Mouse (Mus musculus) stomach, embryonic 14.5 days (tissue): Measurements from ENCODE around the gene Hba-x. TPM values are rescaled to one million over a fixed set of nuclear protein-coding genes. Genes with fewer than 3 reads are reported as not detected.

Source experiments
- ATAC-seq: fragments of 200-750 bp; cut with Nextera tagmentation; 2 replicates; pipeline ENCODE4 v1.8.0; 2017; ENCODE audit warnings: low read depth, moderate TSS enrichment; ENCODE audit not compliant: insufficient number of reproducible peaks, insufficient read depth, low FRiP score
- H3K27ac ChIP-seq: fragments of 300-500 bp; sonication (generic); 2 replicates; pipeline ENCODE4 v1.5.1; 2014; ENCODE audit warnings: mild to moderate bottlenecking, low read length, moderate library complexity, mixed read lengths
- H3K27me3 ChIP-seq: fragments of 300-500 bp; sonication (generic); 2 replicates; pipeline ENCODE4 v1.6.1; 2014; ENCODE audit warnings: low read length, control low read depth, mixed read lengths; ENCODE audit not compliant: control insufficient read depth, insufficient read depth
- H3K36me3 ChIP-seq: fragments of 300-500 bp; sonication (generic); 2 replicates; pipeline ENCODE4 v1.6.1; 2014; ENCODE audit warnings: mild to moderate bottlenecking, control low read depth, low read length, moderate library complexity, mixed read lengths; ENCODE audit not compliant: control insufficient read depth, insufficient read depth
- H3K4me1 ChIP-seq: fragments of 300-500 bp; sonication (generic); 2 replicates; pipeline ENCODE4 v1.6.1; 2014; ENCODE audit warnings: low read length, control low read depth, mixed read lengths; ENCODE audit not compliant: control insufficient read depth, insufficient read depth
- H3K4me2 ChIP-seq: fragments of 300-500 bp; sonication (generic); replicated peaks from 2 replicates; pipeline ENCODE4 v1.6.1; 2014; ENCODE audit warnings: low read depth, low read length, control low read depth
- H3K4me3 ChIP-seq: fragments of 300-500 bp; sonication (generic); 2 replicates; pipeline ENCODE4 v1.5.1; 2014; ENCODE audit warnings: low read depth, low read length, control low read depth
- H3K9ac ChIP-seq: fragments of 300-500 bp; sonication (generic); replicated peaks from 2 replicates; pipeline ENCODE4 v1.6.1; 2014; ENCODE audit warnings: low read depth, mild to moderate bottlenecking, control low read depth, low read length, moderate library complexity, mixed read lengths
- H3K9me3 ChIP-seq: fragments of 300-500 bp; sonication (generic); 2 replicates; pipeline ENCODE4 v1.6.1; 2016; ENCODE audit warnings: low read depth, low read length, control low read depth; ENCODE audit not compliant: control insufficient read depth
- WGBS: fragments of 180-500 bp; shearing (Covaris S2); extraction: QIAGEN DNeasy Blood & Tissue Kit; methylation state at CpG from one replicate; pipeline ENCODE4 v1.1.7; 2014; 5-methylcytosine and 5-hydroxymethylcytosine counted together
- polyA plus RNA-seq: library from polyadenylated mRNA; unstranded; fragments of >200 nt; fragmentation: Nextera tagmentation; extraction: Ambion mirVana; gene quantifications from 2 replicates; pipeline ENCODE4 v1.2.1, GENCODE M21; 2014

Hba-x gene
- polyA plus RNA-seq, 1 experiment from 2014 or later = 133 TPM

- no peak overlapping the region for H3K4me3 ChIP-seq
- ATAC-seq = no peak
- H3K27me3 ChIP-seq = no peaks in the 10 kb centered on the region
- peak overlapping the region; percentile 72; the same call in 1 of the 2 replicates for H3K27ac ChIP-seq
- H3K36me3 ChIP-seq = peaks cover 37% of the 10 kb centered on the region
- H3K9ac ChIP-seq = no peak overlapping the region
- WGBS = 87% methylated on average over 6 of the region's 6 CpGs
- no peaks in the 10 kb centered on the region for H3K9me3 ChIP-seq
- H3K4me2 ChIP-seq = no peak overlapping the region
- peaks cover 14% of the 10 kb centered on the region; the same call in 1 of the 2 replicates for H3K4me1 ChIP-seq
These were observed 41.2 kb upstream of the Hba-x start for GRCm38 (mm10) chr11:32234816-32235485.

DNA sequence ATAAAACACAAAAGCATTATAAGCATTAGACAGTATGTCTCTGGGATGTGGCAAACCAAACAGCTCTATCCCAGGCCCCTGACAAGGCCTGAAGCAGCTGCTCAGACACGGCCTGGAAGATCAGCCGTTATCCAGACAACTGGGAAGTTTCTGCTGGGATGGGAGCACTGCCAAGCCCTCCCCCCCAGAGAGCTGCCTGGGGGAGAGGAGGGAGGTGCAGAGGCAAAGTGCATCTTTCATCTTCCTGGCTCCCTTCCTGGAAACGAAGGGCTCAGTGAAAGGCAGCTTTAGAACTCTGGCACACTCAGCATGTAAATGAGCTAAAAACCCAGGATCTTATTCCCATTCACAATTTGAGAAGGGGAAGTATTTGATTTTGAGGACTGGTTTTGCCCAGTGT lies 40.6 kb upstream of the Hba-x start:
- H3K9ac ChIP-seq = no peak overlapping the region; the same call in 1 of the 2 replicates
- WGBS = 18% methylated on average over 3 of the region's 3 CpGs
- no peaks in the 10 kb centered on the region for H3K27me3 ChIP-seq
- H3K4me1 ChIP-seq = peaks cover 14% of the 10 kb centered on the region; the same call in 1 of the 2 replicates
- peaks cover 38% of the 10 kb centered on the region for H3K36me3 ChIP-seq
- ATAC-seq = peak; percentile 33; the same call in 1 of the 2 replicates
- no peaks in the 10 kb centered on the region for H3K9me3 ChIP-seq
- no peak overlapping the region for H3K4me3 ChIP-seq
- H3K4me2 ChIP-seq = no peak overlapping the region
- peak overlapping the region; percentile 72; the same call in 1 of the 2 replicates for H3K27ac ChIP-seq

GRCm38 (mm10) chr11:32236132-32236531 lies 40.1 kb upstream of the Hba-x start:
- WGBS = 55% methylated on average over 2 of the region's 2 CpGs
- H3K4me2 ChIP-seq = no peak overlapping the region
- peaks cover 36% of the 10 kb centered on the region for H3K36me3 ChIP-seq
- H3K9me3 ChIP-seq = no peaks in the 10 kb centered on the region
- H3K4me3 ChIP-seq = no peak overlapping the region
- H3K4me1 ChIP-seq = peaks cover 14% of the 10 kb centered on the region; the same call in 1 of the 2 replicates
- no peaks in the 10 kb centered on the region for H3K27me3 ChIP-seq
- no peak overlapping the region; the same call in 1 of the 2 replicates for H3K27ac ChIP-seq
- no peak for ATAC-seq
- no peak overlapping the region for H3K9ac ChIP-seq

DNA sequence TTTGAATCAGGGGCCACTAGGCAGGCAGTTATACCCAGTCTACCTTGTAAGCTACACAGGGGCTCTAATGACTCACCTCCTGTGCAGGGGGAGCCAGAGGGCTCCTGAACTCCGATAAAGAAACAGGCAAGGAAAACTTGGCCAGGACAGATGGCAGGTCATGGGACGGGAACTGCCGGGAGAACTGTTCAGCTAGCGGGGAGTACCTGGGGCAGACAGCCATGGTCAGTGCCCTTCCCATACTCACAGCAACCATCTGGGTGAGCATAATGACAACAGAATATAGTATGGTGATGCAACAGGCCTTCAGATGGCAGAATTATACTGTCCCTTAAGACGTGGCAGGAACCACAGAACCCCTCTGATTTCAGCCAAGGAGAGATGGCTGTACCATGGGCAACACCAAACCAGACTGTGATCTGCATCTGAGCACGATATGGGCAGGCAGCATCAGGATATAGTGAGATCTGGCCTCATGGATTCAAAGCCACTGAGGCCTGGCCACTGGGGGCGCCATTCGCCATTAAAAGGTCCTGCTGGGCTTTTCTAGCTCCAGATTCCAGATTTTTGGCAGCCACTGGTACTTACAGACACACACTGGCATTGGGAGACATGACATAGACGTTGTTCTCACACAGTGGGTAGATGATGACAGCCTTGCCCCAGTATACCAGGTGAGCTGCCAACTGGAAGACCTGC lies 39.3 kb upstream of the Hba-x start:
- Histone ChIP-seq H3K27ac (no peak overlapping the region), H3K4me1 (peaks cover 14% of the 10 kb centered on the region; the same call in 1 of the 2 replicates), H3K36me3 (peaks cover 29% of the 10 kb centered on the region), H3K9me3 (no peaks in the 10 kb centered on the region), H3K9ac (no peak overlapping the region), H3K27me3 (no peaks in the 10 kb centered on the region), H3K4me2 (no peak overlapping the region), H3K4me3 (no peak overlapping the region)
- 62% methylated on average over 9 of the region's 9 CpGs for WGBS
- no peak for ATAC-seq

DNA sequence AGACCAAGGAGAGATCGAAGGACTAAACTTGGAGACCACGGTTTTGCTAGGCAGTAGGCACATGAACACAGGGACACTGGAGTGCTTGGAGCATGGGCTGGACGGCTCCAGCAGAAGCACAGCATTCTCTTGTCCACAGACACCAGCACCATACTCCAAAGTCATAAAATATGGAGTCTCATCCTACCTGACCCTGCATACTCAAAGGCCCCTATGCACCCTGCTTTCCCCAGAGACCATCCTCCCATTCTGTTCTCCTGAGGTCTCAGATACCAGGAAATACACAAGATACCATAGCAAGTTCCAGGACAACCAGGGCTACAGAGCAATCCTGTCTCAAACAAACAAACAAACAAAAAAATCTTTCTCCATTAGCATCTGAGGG lies 38.8 kb upstream of the Hba-x start:
- ATAC-seq = no peak
- H3K4me2 ChIP-seq = no peak overlapping the region
- WGBS = 96% methylated on average over 3 of the region's 3 CpGs
- no peak overlapping the region for H3K27ac ChIP-seq
- H3K27me3 ChIP-seq = no peaks in the 10 kb centered on the region
- peaks cover 23% of the 10 kb centered on the region for H3K36me3 ChIP-seq
- no peaks in the 10 kb centered on the region for H3K9me3 ChIP-seq
- peaks cover 14% of the 10 kb centered on the region; the same call in 1 of the 2 replicates for H3K4me1 ChIP-seq
- no peak overlapping the region for H3K4me3 ChIP-seq
- H3K9ac ChIP-seq = no peak overlapping the region

- H3K4me3 ChIP-seq = no peak overlapping the region
- H3K36me3 ChIP-seq = peaks cover 21% of the 10 kb centered on the region
- no peak overlapping the region for H3K27ac ChIP-seq
- WGBS = 63% methylated on average over 5 of the region's 5 CpGs
- H3K9ac ChIP-seq = no peak overlapping the region
- ATAC-seq = 0 out of 2 replicates have a peak, but pooled peaks have one; percentile 51
- no peak overlapping the region for H3K4me2 ChIP-seq
- H3K27me3 ChIP-seq = no peaks in the 10 kb centered on the region
- H3K4me1 ChIP-seq = peaks cover 14% of the 10 kb centered on the region; the same call in 1 of the 2 replicates
- no peaks in the 10 kb centered on the region for H3K9me3 ChIP-seq
These were observed 37.9 kb upstream of the Hba-x start for GRCm38 (mm10) chr11:32238093-32238860.

GRCm38 (mm10) chr11:32241391-32241790 lies 34.8 kb upstream of the Hba-x start:
- Histone ChIP-seq H3K27ac (no peak overlapping the region), H3K4me3 (no peak overlapping the region), H3K4me1 (peaks cover 3% of the 10 kb centered on the region; the same call in 1 of the 2 replicates), H3K27me3 (no peaks in the 10 kb centered on the region), H3K36me3 (peaks cover 24% of the 10 kb centered on the region), H3K9me3 (no peaks in the 10 kb centered on the region), H3K9ac (no peak overlapping the region), H3K4me2 (no peak overlapping the region)
- no peak for ATAC-seq

DNA sequence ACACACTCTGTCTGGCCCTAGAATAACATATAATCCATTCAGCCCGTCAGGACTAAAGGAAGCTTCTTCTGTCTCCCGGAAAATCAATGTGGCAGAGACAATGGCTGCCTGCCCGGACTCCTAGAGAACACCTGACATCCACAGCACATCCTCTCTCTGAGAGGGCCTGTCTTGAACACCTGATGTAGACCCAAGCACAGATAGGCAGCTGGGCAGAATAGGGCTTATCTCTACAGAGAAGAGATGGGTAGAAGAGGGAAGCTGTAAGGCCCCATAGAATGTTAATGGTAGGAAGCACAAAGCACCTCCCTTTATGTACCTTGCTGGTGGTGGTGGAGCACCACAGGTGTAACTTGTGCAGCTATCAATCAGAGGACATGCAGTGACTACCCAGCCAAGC lies 34.0 kb upstream of the Hba-x start:
- ATAC-seq = no peak
- no peak overlapping the region for H3K4me3 ChIP-seq
- no peaks in the 10 kb centered on the region for H3K27me3 ChIP-seq
- H3K9ac ChIP-seq = no peak overlapping the region
- peaks cover 29% of the 10 kb centered on the region for H3K36me3 ChIP-seq
- no peak overlapping the region for H3K27ac ChIP-seq
- WGBS = 85% methylated on average over 3 of the region's 3 CpGs
- H3K9me3 ChIP-seq = no peaks in the 10 kb centered on the region
- no peak overlapping the region for H3K4me2 ChIP-seq
- H3K4me1 ChIP-seq = no peaks in the 10 kb centered on the region
